Mouse (Mus musculus) gastrocnemius, adult 8-10 months (tissue): Measurements from ENCODE around the gene Olfr829. TPM values are rescaled to one million over a fixed set of nuclear protein-coding genes. Genes with fewer than 3 reads are reported as not detected.
"Not testable (repeated sequence)": the region's sequence is repeated elsewhere in the genome, so short reads cannot be mapped to it uniquely, and the experiment has no call there.

Source experiments
- DNase-seq, 2 experiments: peaks; one replicate each; pipeline ENCODE4 v3.0.0; 2022; ENCODE audit warnings: low spot score in 2 of 2
- total RNA-seq, 4 experiments: library from RNA; stranded (reverse); gene quantifications; 2 replicates each; pipeline ENCODE4 v1.2.4; 2022

The Olfr829 gene
- not detected for total RNA-seq

GRCm38 (mm10) chr9:18854633-18855032, at the start of gene Olfr829:
Gene Olfr829 (plus strand): TSS chr9:18854933.
- DNase-seq = no peak

GRCm38 (mm10) chr9:18819426-18819825, 35.3 kb upstream of the Olfr829 start, which contains the start of gene Olfr828:
Gene Olfr828 (minus strand): TSS chr9:18819526.
- DNase-seq = no peak

- no peak for DNase-seq
These were observed 19.7 kb downstream of the Olfr829 start, which contains the start of gene Olfr830 for GRCm38 (mm10) chr9:18874393-18874792. Gene Olfr830 (plus strand): TSS chr9:18874693.

GRCm38 (mm10) chr9:18907699-18908098, 53.0 kb downstream of the Olfr829 start:
- DNase-seq = not testable (repeated sequence)

Other genes with a start within 250 kb of the Olfr829 start
- gene Muc16, start 180.4 kb upstream of the Olfr829 start, total RNA-seq = under 1 TPM in 2 of 4 experiments, not detected in 2; under 0.01 to 0.19 TPM
- gene Olfr24, start 90.9 kb upstream of the Olfr829 start, total RNA-seq = not detected
- gene Olfr828, start 35.4 kb upstream of the Olfr829 start, total RNA-seq = not detected
- not detected for gene Olfr830, start 19.8 kb downstream of the Olfr829 start, total RNA-seq
- not detected for gene Olfr832, start 82.2 kb downstream of the Olfr829 start, total RNA-seq
- gene Olfr834, start 133.1 kb downstream of the Olfr829 start, total RNA-seq = not detected
- gene Olfr835, start 177.8 kb downstream of the Olfr829 start, total RNA-seq = not detected